Mouse (Mus musculus) MEL (cell line): ENCODE results near the gene Adprhl2.

Source experiments
- BHLHE40 ChIP-seq: IDR thresholded peaks from 2 replicates; pipeline ENCODE4 v1.6.1; 2012; ENCODE audit warnings: low read depth, mild to moderate bottlenecking, inconsistent platforms, low read length, improper control_type of control experiment, borderline replicate concordance
- CHD2 ChIP-seq: IDR thresholded peaks from 2 replicates; pipeline ENCODE4 v1.6.1; 2011; ENCODE audit warnings: low read length, improper control_type of control experiment
- CTCF ChIP-seq, 3 experiments: IDR thresholded peaks in 2 of 3; conservative IDR thresholded peaks in 1 of 3; 2 replicates each; pipeline ENCODE4 v1.5.1; 2011 to 2012; ENCODE audit warnings: low read length in 3 of 3, low read depth in 2 of 3, mild to moderate bottlenecking in 2 of 3, improper control_type of control experiment in 1 of 3, inconsistent platforms in 1 of 3, mixed read lengths in 1 of 3, moderate library complexity in 1 of 3; ENCODE audit not compliant: control insufficient read depth in 1 of 3, insufficient read depth in 1 of 3, poor library complexity in 1 of 3, severe bottlenecking in 1 of 3
- EP300 ChIP-seq, 2 experiments: IDR thresholded peaks; 2 replicates each; pipeline ENCODE4 v1.6.1; 2011; ENCODE audit warnings: improper control_type of control experiment in 2 of 2, low read length in 2 of 2, low read depth in 1 of 2, mild to moderate bottlenecking in 1 of 2
- ETS1 ChIP-seq: IDR thresholded peaks from 2 replicates; pipeline ENCODE4 v1.6.1; 2012; ENCODE audit warnings: low read depth, mild to moderate bottlenecking, inconsistent platforms, low read length, improper control_type of control experiment, moderate library complexity
- GATA1 ChIP-seq: IDR thresholded peaks from 2 replicates; pipeline ENCODE4 v1.6.1; 2011; ENCODE audit warnings: low read depth, low read length, improper control_type of control experiment
- MAX ChIP-seq: IDR thresholded peaks from 2 replicates; pipeline ENCODE4 v1.6.1; 2011; ENCODE audit warnings: low read length, improper control_type of control experiment
- MYC ChIP-seq: IDR thresholded peaks from 2 replicates; pipeline ENCODE4 v1.6.1; 2011; ENCODE audit warnings: low read depth, mild to moderate bottlenecking, low read length, improper control_type of control experiment, moderate library complexity
- POLR2A ChIP-seq, 2 experiments: IDR thresholded peaks; 2 replicates each; pipeline ENCODE4 v1.6.1; 2011 to 2012; ENCODE audit warnings: low read length in 2 of 2, mild to moderate bottlenecking in 2 of 2, control low read depth in 1 of 2, improper control_type of control experiment in 1 of 2, low read depth in 1 of 2, moderate library complexity in 1 of 2; ENCODE audit not compliant: control insufficient read depth in 1 of 2, insufficient read depth in 1 of 2, poor library complexity in 1 of 2
- SMC3 ChIP-seq: IDR thresholded peaks from 2 replicates; pipeline ENCODE4 v1.6.1; 2011; ENCODE audit warnings: low read depth, low read length, improper control_type of control experiment
- TAL1 ChIP-seq: IDR thresholded peaks from 2 replicates; pipeline ENCODE4 v1.6.1; 2012; ENCODE audit warnings: mild to moderate bottlenecking, inconsistent platforms, low read length, moderate library complexity, mixed read lengths
- TCF12 ChIP-seq: IDR thresholded peaks from 2 replicates; pipeline ENCODE4 v1.6.1; 2014; ENCODE audit warnings: low read depth, mild to moderate bottlenecking, inconsistent platforms, low read length, improper control_type of control experiment, moderate library complexity
- USF1 ChIP-seq: IDR thresholded peaks from 2 replicates; pipeline ENCODE4 v1.6.1; 2014; ENCODE audit warnings: low read depth, mild to moderate bottlenecking, inconsistent platforms, low read length, improper control_type of control experiment, moderate library complexity
- ZNF384 ChIP-seq: IDR thresholded peaks from 2 replicates; pipeline ENCODE4 v1.6.1; 2012; ENCODE audit warnings: low read depth, mild to moderate bottlenecking, inconsistent platforms, low read length, improper control_type of control experiment

DNA sequence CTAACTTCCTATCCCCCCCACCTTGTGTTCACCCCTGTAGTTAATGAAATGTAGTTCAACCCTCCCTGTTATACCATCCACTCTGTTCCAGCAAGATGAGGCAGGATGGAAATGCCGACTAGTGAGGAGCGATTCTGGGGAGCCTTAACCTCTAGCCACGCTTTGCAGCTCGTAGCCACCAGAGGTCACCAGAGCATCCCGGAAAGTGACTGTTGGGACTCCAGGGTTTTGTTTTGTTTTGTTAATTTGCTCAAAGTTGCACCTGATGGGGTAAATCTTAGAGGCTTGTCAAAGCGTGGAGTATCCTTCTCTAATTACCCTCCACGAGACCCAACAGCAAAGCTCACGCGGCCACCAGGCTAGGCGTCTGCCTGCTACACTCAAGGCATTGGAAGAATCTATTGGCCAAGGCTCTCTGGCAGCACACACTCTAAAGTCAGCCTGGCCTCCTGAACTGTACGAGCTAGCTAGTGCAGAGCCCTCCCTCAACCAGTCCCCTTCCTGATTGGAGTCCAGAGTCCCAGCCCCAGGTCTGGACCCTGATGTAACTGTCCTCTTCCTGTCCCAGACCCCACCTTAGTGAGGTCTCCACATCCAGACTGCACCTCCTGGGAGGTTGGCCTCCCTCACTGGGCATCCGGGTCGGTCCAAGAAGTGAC is 43.5 kb downstream of the Adprhl2 start:
- TF ChIP-seq POLR2A (IDR thresholded peaks at IDR 0.05; ENCODE audit: control insufficient read depth in 1 of 2, insufficient read depth in 1 of 2, low read depth in 1 of 2, low read length in 2 of 2, poor library complexity in 1 of 2) (no peak), GATA1 (no peak), CTCF (IDR thresholded peaks at IDR 0.05 in 2 of 3, conservative IDR thresholded peaks at IDR 0.05 in 1 of 3; ENCODE audit: control insufficient read depth in 1 of 3, insufficient read depth in 1 of 3, low read depth in 2 of 3, low read length in 3 of 3, poor library complexity in 1 of 3, severe bottlenecking in 1 of 3) (peak; percentile 74 to 83 (median 77)), BHLHE40 (no peak), SMC3 (peak; percentile 80), USF1 (no peak), CHD2 (no peak), MAX (no peak), ETS1 (no peak), EP300 (IDR thresholded peaks at IDR 0.05; ENCODE audit: low read depth in 1 of 2, low read length in 2 of 2) (no peak), ZNF384 (no peak), TAL1 (no peak), TCF12 (no peak), MYC (0 out of 2 replicates have a peak, but pooled peaks have one; percentile 39)
